Mouse (Mus musculus) liver, adult 2 months (tissue): ENCODE results near the gene Msantd3. TPM values are rescaled to one million over a fixed set of nuclear protein-coding genes. Genes with fewer than 3 reads are reported as not detected.

Experiments
- DNase-seq: peaks from one replicate; pipeline ENCODE4 v3.0.0-alpha.2; 2011; ENCODE audit warnings: low read depth, low spot score; ENCODE audit errors: extremely low read depth
- H3K27ac ChIP-seq: fragments of 200-500 bp; replicated peaks from 2 replicates; pipeline ENCODE4 v1.5.1; 2012; ENCODE audit warnings: low read depth, mild to moderate bottlenecking, control low read depth, inconsistent platforms, low read length; ENCODE audit not compliant: insufficient read depth
- H3K27me3 ChIP-seq: fragments of 200-500 bp; 2 replicates; pipeline ENCODE4 v1.6.1; 2012; ENCODE audit warnings: mild to moderate bottlenecking, moderate library complexity, low read length, inconsistent platforms; ENCODE audit not compliant: control insufficient read depth, insufficient read depth
- H3K36me3 ChIP-seq: fragments of 200-500 bp; 2 replicates; pipeline ENCODE4 v1.6.1; 2012; ENCODE audit warnings: low read length, inconsistent platforms; ENCODE audit not compliant: control insufficient read depth, insufficient read depth
- H3K4me1 ChIP-seq: fragments of 200-500 bp; 2 replicates; pipeline ENCODE4 v1.6.1; 2011; ENCODE audit warnings: low read length; ENCODE audit not compliant: control insufficient read depth, insufficient read depth
- H3K4me3 ChIP-seq: fragments of 200-500 bp; 2 replicates; pipeline ENCODE4 v1.5.1; 2011; ENCODE audit warnings: low read depth, mild to moderate bottlenecking, control low read depth, low read length, moderate library complexity; ENCODE audit not compliant: insufficient read depth
- H3K79me2 ChIP-seq: fragments of 200-500 bp; 2 replicates; pipeline ENCODE4 v1.6.1; 2012; ENCODE audit warnings: inconsistent platforms, mild to moderate bottlenecking, low read length, moderate library complexity; ENCODE audit not compliant: control insufficient read depth, insufficient read depth
- H3K9ac ChIP-seq: fragments of 200-500 bp; 2 replicates; pipeline ENCODE4 v1.6.1; 2012; ENCODE audit warnings: low read depth, mild to moderate bottlenecking, control low read depth, inconsistent platforms, low read length
- CTCF ChIP-seq: fragments of 200-500 bp; IDR thresholded peaks from 2 replicates; pipeline ENCODE4 v1.5.1; 2011; ENCODE audit warnings: low read depth, low read length, control low read depth
- POLR2A ChIP-seq: fragments of 200-500 bp; IDR thresholded peaks from 2 replicates; pipeline ENCODE4 v1.6.1; 2011; ENCODE audit warnings: low read length, control low read depth; ENCODE audit not compliant: insufficient read depth; ENCODE audit errors: extremely low read depth
- WGBS: fragments of 180-500 bp; shearing (Covaris S2); methylation state at CpG from one replicate; pipeline ENCODE4 v1.1.7; 2018; 5-methylcytosine and 5-hydroxymethylcytosine counted together
- polyA plus RNA-seq: library from polyadenylated mRNA; depleted of rRNA; stranded (reverse); fragments of >200 nt; gene quantifications from 2 replicates; pipeline ENCODE4 v1.2.3, GENCODE M21; 2012
- total RNA-seq: library from RNA; depleted of rRNA; stranded (reverse); fragments of >200 nt; gene quantifications from 2 replicates; pipeline ENCODE4 v1.2.3, GENCODE M21; 2014

The Msantd3 gene
- total and polyA plus RNA-seq, 2 experiments = 0.17 to 0.37 TPM

- Histone ChIP-seq H3K4me1 (no peaks in the 10 kb centered on the region), H3K79me2 (no peaks in the 10 kb centered on the region), H3K4me3 (no peak overlapping the region), H3K27ac (no peak overlapping the region), H3K9ac (no peak overlapping the region), H3K36me3 (no peaks in the 10 kb centered on the region), H3K27me3 (no peaks in the 10 kb centered on the region)
- no peak for DNase-seq
- TF ChIP-seq CTCF (no peak), POLR2A (no peak)
Measured at GRCm38 (mm10) chr4:48564962-48565361, 25.2 kb downstream of the Msantd3 start.

- Histone ChIP-seq H3K4me1 (no peaks in the 10 kb centered on the region), H3K27ac (no peak overlapping the region), H3K27me3 (no peaks in the 10 kb centered on the region), H3K36me3 (no peaks in the 10 kb centered on the region), H3K4me3 (no peak overlapping the region), H3K9ac (no peak overlapping the region), H3K79me2 (no peaks in the 10 kb centered on the region)
- 87% methylated on average over 7 of the region's 7 CpGs for WGBS
- no peak for DNase-seq
- TF ChIP-seq POLR2A (no peak), CTCF (no peak)
Measured at GRCm38 (mm10) chr4:48576361-48576760, 36.6 kb downstream of the Msantd3 start.

- WGBS = 97% methylated on average over 1 of the region's 1 CpGs
- no peak overlapping the region for H3K27ac ChIP-seq
- no peak overlapping the region for H3K4me3 ChIP-seq
- no peaks in the 10 kb centered on the region for H3K27me3 ChIP-seq
- DNase-seq = no peak
- H3K79me2 ChIP-seq = no peaks in the 10 kb centered on the region
- no peak overlapping the region for H3K9ac ChIP-seq
- no peaks in the 10 kb centered on the region for H3K36me3 ChIP-seq
- no peaks in the 10 kb centered on the region for H3K4me1 ChIP-seq
- TF ChIP-seq POLR2A = no peak
- TF ChIP-seq CTCF = no peak
Measured at GRCm38 (mm10) chr4:48577831-48578230, 38.1 kb downstream of the Msantd3 start.

- no peak for DNase-seq
- WGBS = 40% methylated on average over 4 of the region's 4 CpGs
Measured at GRCm38 (mm10) chr4:48578399-48578798, 38.7 kb downstream of the Msantd3 start.

GRCm38 (mm10) chr4:48579475-48580110 lies 39.9 kb downstream of the Msantd3 start:
- H3K4me1 ChIP-seq = no peaks in the 10 kb centered on the region
- no peaks in the 10 kb centered on the region for H3K36me3 ChIP-seq
- 78% methylated on average over 6 of the region's 6 CpGs for WGBS
- no peaks in the 10 kb centered on the region for H3K79me2 ChIP-seq
- TF ChIP-seq POLR2A = no peak
- TF ChIP-seq CTCF = no peak
- no peaks in the 10 kb centered on the region; the same call in 1 of the 2 replicates for H3K27me3 ChIP-seq
- no peak for DNase-seq
- H3K4me3 ChIP-seq = no peak overlapping the region
- H3K9ac ChIP-seq = no peak overlapping the region
- no peak overlapping the region for H3K27ac ChIP-seq

More at GRCm38 (mm10) chr4:48578399-48578798, 38.7 kb downstream of the Msantd3 start:
- H3K27me3 ChIP-seq = no peaks in the 10 kb centered on the region
- H3K79me2 ChIP-seq = no peaks in the 10 kb centered on the region
- no peak overlapping the region for H3K9ac ChIP-seq
- no peaks in the 10 kb centered on the region for H3K4me1 ChIP-seq
- no peak for TF ChIP-seq CTCF
- TF ChIP-seq POLR2A = no peak
- no peak overlapping the region for H3K4me3 ChIP-seq
- H3K36me3 ChIP-seq = no peaks in the 10 kb centered on the region
- H3K27ac ChIP-seq = no peak overlapping the region

- H3K79me2 ChIP-seq = no peaks in the 10 kb centered on the region
- H3K4me3 ChIP-seq = no peak overlapping the region
- peaks cover 4% of the 10 kb centered on the region; the same call in 1 of the 2 replicates for H3K4me1 ChIP-seq
- peaks cover 16% of the 10 kb centered on the region for H3K27me3 ChIP-seq
- WGBS = 51% methylated on average over 2 of the region's 2 CpGs
- no peak overlapping the region for H3K27ac ChIP-seq
- TF ChIP-seq CTCF = no peak
- no peak for TF ChIP-seq POLR2A
- H3K36me3 ChIP-seq = no peaks in the 10 kb centered on the region
- no peak for DNase-seq
- no peak overlapping the region for H3K9ac ChIP-seq
Measured at GRCm38 (mm10) chr4:48581201-48581600, 41.5 kb downstream of the Msantd3 start.
